Mouse (Mus musculus): ENCODE measurements at regions not wholly inside any gene's neighbourhood (a gene's known extent, or its start where the extent isn't known, plus 50 kb on each side); places are given as distances from the start of the nearest gene placed in this dataset.
A peak's percentile ranks its signal among the peaks of the same experiment; 100 is the strongest.

DNA sequence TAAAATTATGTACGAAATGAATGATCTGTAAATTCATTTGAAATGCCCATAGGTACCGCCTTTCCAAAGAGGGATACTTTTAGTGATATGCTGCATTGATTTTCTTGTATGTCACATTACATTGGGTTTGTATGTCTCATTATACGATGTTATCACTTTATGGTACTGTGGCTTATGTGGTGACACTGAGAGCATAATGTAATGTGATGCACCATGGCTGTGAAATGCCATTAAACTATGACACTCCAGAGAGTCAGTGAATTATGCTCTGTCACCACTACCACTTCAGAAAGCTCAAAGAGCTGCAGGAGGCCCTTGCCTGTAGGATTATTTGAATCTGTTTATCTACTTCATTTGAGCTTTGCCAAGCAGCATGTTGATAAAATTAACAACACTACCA is 695.4 kb upstream of the Slc10a2 start:
- DNase-seq = no peak

DNA sequence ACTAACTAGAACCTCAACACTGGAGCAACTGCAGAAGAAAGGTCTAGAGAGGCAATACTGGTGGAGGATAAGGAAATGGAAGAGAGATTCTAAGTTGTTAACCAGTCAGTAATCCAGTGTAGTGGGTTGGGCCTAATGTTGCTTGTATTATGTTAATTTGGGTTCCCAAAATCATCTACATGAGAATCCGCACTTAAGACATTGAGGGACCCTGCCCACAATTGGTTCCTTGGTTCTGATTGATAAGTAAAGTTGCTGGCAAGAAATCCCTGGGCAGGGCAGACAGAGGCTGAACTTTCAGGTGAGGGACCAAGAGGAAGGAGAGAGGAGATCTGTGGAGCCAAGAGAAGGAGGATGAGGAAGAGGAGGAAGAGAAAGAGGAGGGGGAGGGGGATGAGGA is 651.2 kb upstream of the Slc10a2 start:
- DNase-seq = no peak

DNA sequence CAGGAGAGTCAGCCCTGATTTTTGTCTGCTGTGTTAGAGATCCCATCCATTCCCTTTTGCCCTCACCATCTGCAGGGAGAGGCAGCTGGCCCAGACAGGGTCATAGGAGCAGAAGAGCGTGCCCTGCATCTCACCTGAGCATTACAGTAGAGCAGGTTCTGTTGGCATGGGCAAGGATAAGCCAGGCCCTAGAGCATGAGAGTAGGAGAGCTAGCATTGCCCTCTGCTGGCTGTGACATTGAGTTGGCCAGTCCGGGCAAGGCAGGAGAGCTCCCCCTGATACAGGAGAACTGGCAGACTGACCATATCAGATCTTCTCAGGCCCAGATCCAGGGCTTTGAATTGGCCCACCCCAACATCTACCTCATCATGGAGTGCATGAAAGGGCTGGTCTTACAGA is 634.4 kb upstream of the Slc10a2 start:
- peak; percentile 59 to 62 for DNase-seq

DNA sequence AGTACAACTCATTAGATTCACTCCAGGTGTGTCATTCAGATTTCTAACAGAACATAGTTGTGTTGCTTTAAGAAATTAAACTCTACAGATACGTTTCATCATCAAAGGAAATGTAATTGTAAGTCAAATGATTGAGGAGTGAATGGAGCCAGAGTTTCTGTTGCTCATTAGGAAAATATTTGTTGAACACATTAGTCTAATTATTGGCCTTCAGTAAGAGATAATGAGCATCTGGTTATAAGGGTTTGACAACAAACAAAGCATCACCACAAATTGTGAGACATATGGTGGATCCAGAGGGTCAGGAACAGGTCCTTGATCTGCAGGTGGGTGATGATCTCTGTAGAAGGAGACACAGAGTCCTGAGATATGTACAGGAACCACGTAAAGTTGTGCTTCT is 622.3 kb upstream of the Slc10a2 start:
- no peak for DNase-seq

DNA sequence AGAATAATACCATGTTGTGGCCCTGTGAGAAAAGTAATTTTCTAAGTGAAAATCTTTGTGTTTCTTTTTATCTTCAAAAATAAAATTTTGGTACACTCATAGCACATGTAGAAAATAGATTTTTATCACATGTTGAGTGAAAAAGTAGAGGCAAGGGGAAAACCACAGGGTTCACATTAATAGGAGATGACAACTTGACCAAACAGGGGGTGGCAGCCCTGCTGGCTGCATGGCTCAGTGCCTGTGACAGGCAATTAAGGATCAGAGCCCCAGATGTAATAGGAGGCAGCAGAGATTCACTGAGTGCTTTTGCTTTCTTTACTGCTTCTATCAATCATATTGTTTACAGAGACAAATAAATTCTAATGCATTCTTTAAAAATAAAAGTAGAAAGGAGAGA is 582.8 kb upstream of the Slc10a2 start:
- DNase-seq = peak; percentile 66 to 85

DNA sequence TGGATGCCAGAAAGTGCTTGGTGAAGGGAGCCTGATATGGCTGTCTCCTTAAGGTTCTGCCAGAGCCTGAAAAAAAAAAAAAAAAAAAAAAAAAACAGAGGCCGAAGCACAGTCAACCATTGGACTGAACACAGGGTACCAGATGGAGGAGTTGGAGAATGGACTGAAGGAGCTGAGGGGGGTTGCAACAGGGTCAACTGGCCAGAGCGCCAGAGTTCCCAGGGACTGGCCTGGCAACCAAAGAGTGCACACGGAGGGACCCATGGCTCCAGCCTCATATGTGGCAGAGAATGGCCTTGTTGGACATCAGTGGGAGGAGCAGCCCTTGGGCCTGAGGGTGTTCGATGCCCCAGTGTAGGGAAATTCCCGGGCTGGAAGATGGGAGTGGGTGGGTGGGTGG is 569.8 kb upstream of the Slc10a2 start:
- peak; percentile 23 to 59 for DNase-seq

Data from cerebellum, postnatal 10 days (tissue).